Mouse (Mus musculus) MEL (cell line): ENCODE results near the gene Rsph10b. TPM values are rescaled to one million over a fixed set of nuclear protein-coding genes. Genes with fewer than 3 reads are reported as not detected.
A peak's percentile ranks its signal among the peaks of the same experiment; 100 is the strongest.

Experiments
- DNase-seq: peaks from one replicate; pipeline ENCODE4 v3.0.0; 2011; ENCODE audit warnings: low read depth, low spot score
- H3K27ac ChIP-seq: 2 replicates; pipeline ENCODE4 v1.5.1; 2012; ENCODE audit warnings: low read depth, mild to moderate bottlenecking, control low read depth, low read length, moderate library complexity; ENCODE audit not compliant: control insufficient read depth
- H3K27me3 ChIP-seq, 2 experiments: fragments of 150-350 bp in 1 of 2; sonication (generic) in 1 of 2; 2 replicates each; pipeline ENCODE4 v1.6.1; 2012; ENCODE audit warnings: low read length in 2 of 2, mild to moderate bottlenecking in 2 of 2, improper control_type of control experiment in 1 of 2, moderate library complexity in 1 of 2; ENCODE audit not compliant: insufficient read depth in 2 of 2, control insufficient read depth in 1 of 2
- H3K36me3 ChIP-seq, 2 experiments: 2 replicates each; pipeline ENCODE4 v1.6.1; 2012 to 2014; ENCODE audit warnings: low read length in 2 of 2, improper control_type of control experiment in 1 of 2, inconsistent platforms in 1 of 2, mild to moderate bottlenecking in 1 of 2; ENCODE audit not compliant: insufficient read depth in 2 of 2, control insufficient read depth in 1 of 2
- H3K4me1 ChIP-seq, 2 experiments: fragments of 150-350 bp in 1 of 2; sonication (generic) in 1 of 2; 2 replicates each; pipeline ENCODE4 v1.6.1; 2012; ENCODE audit warnings: low read length in 2 of 2, improper control_type of control experiment in 1 of 2, mild to moderate bottlenecking in 1 of 2; ENCODE audit not compliant: insufficient read depth in 2 of 2, control insufficient read depth in 1 of 2
- H3K4me3 ChIP-seq, 2 experiments: fragments of 150-350 bp in 1 of 2; sonication (generic) in 1 of 2; 2 replicates each; pipeline ENCODE4 v1.5.1; 2012; ENCODE audit warnings: low read depth in 2 of 2, low read length in 2 of 2, mild to moderate bottlenecking in 2 of 2, moderate library complexity in 2 of 2, control low read depth in 1 of 2, improper control_type of control experiment in 1 of 2; ENCODE audit not compliant: control insufficient read depth in 1 of 2, insufficient read depth in 1 of 2
- H3K79me2 ChIP-seq: 2 replicates; pipeline ENCODE4 v1.6.1; 2012; ENCODE audit warnings: mild to moderate bottlenecking, low read length, moderate library complexity; ENCODE audit not compliant: control insufficient read depth, poor library complexity, insufficient read depth
- H3K9ac ChIP-seq: 2 replicates; pipeline ENCODE4 v1.6.1; 2012; ENCODE audit warnings: low read depth, mild to moderate bottlenecking, control low read depth, low read length, moderate library complexity; ENCODE audit not compliant: control insufficient read depth, poor library complexity, severe bottlenecking
- H3K9me3 ChIP-seq: fragments of 150-350 bp; sonication (generic); replicated peaks from 2 replicates; pipeline ENCODE4 v1.6.1; 2012; ENCODE audit warnings: mild to moderate bottlenecking, low read length, improper control_type of control experiment, moderate library complexity; ENCODE audit not compliant: insufficient read depth
- CHD2 ChIP-seq: IDR thresholded peaks from 2 replicates; pipeline ENCODE4 v1.6.1; 2011; ENCODE audit warnings: low read length, improper control_type of control experiment
- CTCF ChIP-seq, 3 experiments: IDR thresholded peaks in 2 of 3; conservative IDR thresholded peaks in 1 of 3; 2 replicates each; pipeline ENCODE4 v1.5.1; 2011 to 2012; ENCODE audit warnings: low read length in 3 of 3, low read depth in 2 of 3, mild to moderate bottlenecking in 2 of 3, improper control_type of control experiment in 1 of 3, inconsistent platforms in 1 of 3, mixed read lengths in 1 of 3, moderate library complexity in 1 of 3; ENCODE audit not compliant: control insufficient read depth in 1 of 3, insufficient read depth in 1 of 3, poor library complexity in 1 of 3, severe bottlenecking in 1 of 3
- E2F4 ChIP-seq: IDR thresholded peaks from 2 replicates; pipeline ENCODE4 v1.6.1; 2011; ENCODE audit warnings: low read depth, low read length, improper control_type of control experiment, borderline replicate concordance
- ETS1 ChIP-seq: IDR thresholded peaks from 2 replicates; pipeline ENCODE4 v1.6.1; 2012; ENCODE audit warnings: low read depth, mild to moderate bottlenecking, inconsistent platforms, low read length, improper control_type of control experiment, moderate library complexity
- GATA1 ChIP-seq: IDR thresholded peaks from 2 replicates; pipeline ENCODE4 v1.6.1; 2011; ENCODE audit warnings: low read depth, low read length, improper control_type of control experiment
- JUND ChIP-seq: IDR thresholded peaks from 2 replicates; pipeline ENCODE4 v1.6.1; 2011; ENCODE audit warnings: low read depth, mild to moderate bottlenecking, improper control_type of control experiment, low read length
- MEF2A ChIP-seq: IDR thresholded peaks from 2 replicates; pipeline ENCODE4 v1.6.1; 2014; ENCODE audit warnings: low read depth, mild to moderate bottlenecking, inconsistent platforms, low read length, improper control_type of control experiment; ENCODE audit not compliant: poor library complexity, insufficient replicate concordance, severe bottlenecking; ENCODE audit errors: extremely low read depth
- MYB ChIP-seq: IDR thresholded peaks from 2 replicates; pipeline ENCODE4 v1.6.1; 2011; ENCODE audit warnings: mild to moderate bottlenecking, low read depth, low read length, improper control_type of control experiment
- MYC ChIP-seq: IDR thresholded peaks from 2 replicates; pipeline ENCODE4 v1.6.1; 2011; ENCODE audit warnings: low read depth, mild to moderate bottlenecking, low read length, improper control_type of control experiment, moderate library complexity
- POLR2A ChIP-seq, 2 experiments: IDR thresholded peaks; 2 replicates each; pipeline ENCODE4 v1.6.1; 2011 to 2012; ENCODE audit warnings: low read length in 2 of 2, mild to moderate bottlenecking in 2 of 2, control low read depth in 1 of 2, improper control_type of control experiment in 1 of 2, low read depth in 1 of 2, moderate library complexity in 1 of 2; ENCODE audit not compliant: control insufficient read depth in 1 of 2, insufficient read depth in 1 of 2, poor library complexity in 1 of 2
- POLR2AphosphoS2 ChIP-seq: IDR thresholded peaks from 2 replicates; pipeline ENCODE4 v1.6.1; 2011; ENCODE audit warnings: low read length, improper control_type of control experiment
- RAD21 ChIP-seq: IDR thresholded peaks from 2 replicates; pipeline ENCODE4 v1.6.1; 2011; ENCODE audit warnings: mild to moderate bottlenecking, low read depth, low read length, improper control_type of control experiment
- RCOR1 ChIP-seq: IDR thresholded peaks from 2 replicates; pipeline ENCODE4 v1.6.1; 2012; ENCODE audit warnings: low read depth, mild to moderate bottlenecking, inconsistent platforms, low read length, improper control_type of control experiment
- SMC3 ChIP-seq: IDR thresholded peaks from 2 replicates; pipeline ENCODE4 v1.6.1; 2011; ENCODE audit warnings: low read depth, low read length, improper control_type of control experiment
- UBTF ChIP-seq: IDR thresholded peaks from 2 replicates; pipeline ENCODE4 v1.6.1; 2012; ENCODE audit warnings: low read depth, mild to moderate bottlenecking, inconsistent platforms, low read length, improper control_type of control experiment, moderate library complexity, borderline replicate concordance; ENCODE audit not compliant: insufficient read depth
- USF1 ChIP-seq: IDR thresholded peaks from 2 replicates; pipeline ENCODE4 v1.6.1; 2014; ENCODE audit warnings: low read depth, mild to moderate bottlenecking, inconsistent platforms, low read length, improper control_type of control experiment, moderate library complexity
- USF2 ChIP-seq, 2 experiments: IDR thresholded peaks; 2 replicates each; pipeline ENCODE4 v1.6.1; 2011 to 2012; ENCODE audit warnings: improper control_type of control experiment in 2 of 2, low read length in 2 of 2, borderline replicate concordance in 1 of 2, inconsistent platforms in 1 of 2, low read depth in 1 of 2, mild to moderate bottlenecking in 1 of 2; ENCODE audit not compliant: insufficient read depth in 1 of 2
- ZC3H11A ChIP-seq: IDR thresholded peaks from 2 replicates; pipeline ENCODE4 v1.6.1; 2012; ENCODE audit warnings: low read depth, mild to moderate bottlenecking, inconsistent platforms, low read length, improper control_type of control experiment
- polyA plus RNA-seq, 2 experiments: library from polyadenylated mRNA; stranded (reverse) in 1 of 2; unstranded in 1 of 2; fragments of >175 nt in 1 of 2; fragments of >200 nt in 1 of 2; gene quantifications; 2 replicates each; pipeline versions ENCODE4 v1.2.1 to v1.2.4; 2012; ENCODE audit warnings: low replicate concordance in 2 of 2, low read depth in 1 of 2; ENCODE audit not compliant: insufficient read length in 2 of 2, insufficient read depth in 1 of 2, missing spikeins in 1 of 2
- total RNA-seq: library from RNA; depleted of rRNA; stranded (reverse); fragments of 300-350 nt; gene quantifications from 2 replicates; pipeline ENCODE4 v1.2.3, GENCODE M21; 2012

The Rsph10b gene
- total and polyA plus RNA-seq, 3 experiments, result 0.04 to 0.17 TPM; not detected in 1

DNA sequence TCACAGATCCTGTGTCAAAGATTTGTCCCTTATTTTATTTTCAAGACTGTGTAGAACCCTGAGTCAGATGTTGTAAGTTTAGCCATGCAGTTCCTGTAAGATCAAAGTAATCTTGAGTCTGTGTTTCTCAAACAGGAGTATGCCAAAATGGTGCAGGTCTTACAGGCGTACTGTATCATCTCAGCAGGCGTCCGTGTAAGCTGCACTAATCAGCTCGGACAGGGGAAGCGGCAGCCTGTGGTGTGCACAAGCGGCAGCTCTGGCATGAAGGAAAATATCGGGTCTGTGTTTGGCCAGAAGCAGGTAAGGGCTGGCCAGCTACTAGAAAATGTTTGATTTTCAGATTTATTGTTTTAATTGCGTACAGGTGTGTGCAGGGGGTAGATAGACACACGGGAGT, 16.6 kb upstream of the Rsph10b start:
- Histone ChIP-seq H3K9ac (no peak overlapping the region), H3K4me3 (no peak overlapping the region), H3K79me2 (no peaks in the 10 kb centered on the region; the same call in none of the 2 replicates), H3K4me1 (peaks cover 0 to 1% of the 10 kb centered on the region in 2 experiments; a peak in 1 of 4 replicates), H3K27me3 (no peaks in the 10 kb centered on the region), H3K27ac (no peak overlapping the region), H3K9me3 (no peaks in the 10 kb centered on the region), H3K36me3 (peaks cover under 1 to 10% of the 10 kb centered on the region in 2 experiments; a peak in 3 of 4 replicates)
- no peak for TF ChIP-seq MYB
- no peak for TF ChIP-seq RCOR1
- no peak for TF ChIP-seq E2F4
- no peak for TF ChIP-seq POLR2A (IDR thresholded peaks at IDR 0.05; ENCODE audit: control insufficient read depth in 1 of 2, insufficient read depth in 1 of 2, low read depth in 1 of 2, low read length in 2 of 2, poor library complexity in 1 of 2)
- no peak for TF ChIP-seq UBTF
- no peak for TF ChIP-seq USF2 (IDR thresholded peaks at IDR 0.05; ENCODE audit: borderline replicate concordance in 1 of 2, insufficient read depth in 1 of 2, low read depth in 1 of 2, low read length in 2 of 2)
- TF ChIP-seq RAD21, result no peak
- no peak for TF ChIP-seq CHD2
- TF ChIP-seq GATA1, result no peak
- no peak for DNase-seq

DNA sequence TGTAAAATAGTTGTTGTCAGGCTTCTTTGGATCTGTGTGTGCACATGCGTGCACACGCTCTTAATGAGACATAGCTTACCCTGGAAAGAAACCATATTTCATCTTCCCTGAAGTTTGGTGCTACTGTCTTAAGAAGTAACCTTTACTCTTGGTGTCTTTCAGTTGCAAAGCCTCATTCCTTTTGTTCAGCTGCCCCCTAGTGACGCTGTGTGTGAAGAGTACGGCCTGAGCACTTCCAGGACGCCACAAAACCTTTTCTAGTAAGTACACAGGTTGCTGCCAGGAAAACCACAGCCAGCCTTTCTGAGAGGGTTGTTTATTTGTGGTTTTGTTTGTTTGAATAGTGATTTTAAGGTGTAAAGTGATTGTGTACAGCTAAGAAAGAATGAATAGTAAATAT, 15.4 kb upstream of the Rsph10b start:
- Histone ChIP-seq H3K27me3 (no peaks in the 10 kb centered on the region), H3K36me3 (peaks cover 0 to 12% of the 10 kb centered on the region in 2 experiments; a peak in 2 of 4 replicates), H3K79me2 (no peaks in the 10 kb centered on the region; the same call in 1 of the 2 replicates)
- TF ChIP-seq ETS1 (no peak), CTCF (IDR thresholded peaks at IDR 0.05 in 2 of 3, conservative IDR thresholded peaks at IDR 0.05 in 1 of 3; ENCODE audit: control insufficient read depth in 1 of 3, insufficient read depth in 1 of 3, low read depth in 2 of 3, low read length in 3 of 3, poor library complexity in 1 of 3, severe bottlenecking in 1 of 3) (peak; percentile 44 to 78 (median 64); a peak in 5 of 6 replicates), ZC3H11A (peak; percentile 65), CHD2 (no peak), SMC3 (peak; percentile 70), POLR2AphosphoS2 (no peak), RAD21 (peak; percentile 74)
- TF ChIP-seq, all 39 proteins: peak for 4
- Histone ChIP-seq H3K4me3 (no peak overlapping the region), H3K27ac (no peak overlapping the region), H3K4me1 (no peaks in the 10 kb centered on the region), H3K9ac (no peak overlapping the region), H3K9me3 (no peaks in the 10 kb centered on the region)
- DNase-seq, result peak; percentile 68

- no peaks in the 10 kb centered on the region for H3K9me3 ChIP-seq
- no peaks in the 10 kb centered on the region for H3K27me3 ChIP-seq
- H3K9ac ChIP-seq, result no peak overlapping the region
- H3K36me3 ChIP-seq, result peaks cover 0 to 12% of the 10 kb centered on the region in 2 experiments; a peak in 2 of 4 replicates
- DNase-seq, result no peak
- TF ChIP-seq MYC, result no peak
- TF ChIP-seq ZC3H11A, result no peak
- no peak for TF ChIP-seq JUND
- TF ChIP-seq GATA1, result no peak
- no peak for TF ChIP-seq POLR2AphosphoS2
- no peak for TF ChIP-seq USF1
- TF ChIP-seq MEF2A, result no peak
- no peak overlapping the region for H3K27ac ChIP-seq
- no peaks in the 10 kb centered on the region for H3K4me1 ChIP-seq
- H3K79me2 ChIP-seq, result no peaks in the 10 kb centered on the region; the same call in 1 of the 2 replicates
- H3K4me3 ChIP-seq, result no peak overlapping the region
Measured at GRCm38 (mm10) chr5:143918120-143918519, 14.7 kb upstream of the Rsph10b start.
